Mouse (Mus musculus): Measurements from ENCODE around the gene Dppa1. TPM values are rescaled to one million over a fixed set of nuclear protein-coding genes. Genes with fewer than 3 reads are reported as not detected.

Dppa1 gene
- polyA plus RNA-seq, 1 experiment from 2014 or later, result not detected

Other genes starting within 250 kb of the Dppa1 start
- not detected in 2 replicates for gene Itk, start 239.7 kb downstream of the Dppa1 start, polyA plus RNA-seq (2016; fragmentation: Nextera tagmentation; extraction: Ambion mirVana)
- not detected in 2 replicates for gene Fam71b, start 232.7 kb downstream of the Dppa1 start, polyA plus RNA-seq (2016; fragmentation: Nextera tagmentation; extraction: Ambion mirVana)
- 99.3 and 100 TPM in 2 replicates for gene Med7, start 192.3 kb downstream of the Dppa1 start, polyA plus RNA-seq (2016; fragmentation: Nextera tagmentation; extraction: Ambion mirVana)
- gene Havcr2, start 174.3 kb downstream of the Dppa1 start, polyA plus RNA-seq (2016; fragmentation: Nextera tagmentation; extraction: Ambion mirVana), result 0.35 TPM in 1 of 2 replicates, not detected in the other
- not detected in 2 replicates for gene Gm12169, start 105.0 kb downstream of the Dppa1 start, polyA plus RNA-seq (2016; fragmentation: Nextera tagmentation; extraction: Ambion mirVana)
- gene BC053393, start 57.7 kb downstream of the Dppa1 start, polyA plus RNA-seq (2016; fragmentation: Nextera tagmentation; extraction: Ambion mirVana), result 0.16 TPM in 1 of 2 replicates, not detected in the other
- gene Timd2, start 77.8 kb upstream of the Dppa1 start, polyA plus RNA-seq (2016; fragmentation: Nextera tagmentation; extraction: Ambion mirVana), result not detected in 2 replicates
- not detected in 2 replicates for gene Havcr1, start 105.8 kb upstream of the Dppa1 start, polyA plus RNA-seq (2016; fragmentation: Nextera tagmentation; extraction: Ambion mirVana)
- gene Timd4, start 181.5 kb upstream of the Dppa1 start, polyA plus RNA-seq (2016; fragmentation: Nextera tagmentation; extraction: Ambion mirVana), result 0.09 TPM in 1 of 2 replicates, not detected in the other